Mouse (Mus musculus) heart, adult 11 months (tissue): Measurements from ENCODE around the gene Clec4n.
"Not testable (repeated sequence)": the region's sequence is repeated elsewhere in the genome, so short reads cannot be mapped to it uniquely, and the experiment has no call there.

Source experiments
- DNase-seq: peaks from one replicate; pipeline ENCODE4 v3.0.0; 2022

The Clec4n gene

DNA sequence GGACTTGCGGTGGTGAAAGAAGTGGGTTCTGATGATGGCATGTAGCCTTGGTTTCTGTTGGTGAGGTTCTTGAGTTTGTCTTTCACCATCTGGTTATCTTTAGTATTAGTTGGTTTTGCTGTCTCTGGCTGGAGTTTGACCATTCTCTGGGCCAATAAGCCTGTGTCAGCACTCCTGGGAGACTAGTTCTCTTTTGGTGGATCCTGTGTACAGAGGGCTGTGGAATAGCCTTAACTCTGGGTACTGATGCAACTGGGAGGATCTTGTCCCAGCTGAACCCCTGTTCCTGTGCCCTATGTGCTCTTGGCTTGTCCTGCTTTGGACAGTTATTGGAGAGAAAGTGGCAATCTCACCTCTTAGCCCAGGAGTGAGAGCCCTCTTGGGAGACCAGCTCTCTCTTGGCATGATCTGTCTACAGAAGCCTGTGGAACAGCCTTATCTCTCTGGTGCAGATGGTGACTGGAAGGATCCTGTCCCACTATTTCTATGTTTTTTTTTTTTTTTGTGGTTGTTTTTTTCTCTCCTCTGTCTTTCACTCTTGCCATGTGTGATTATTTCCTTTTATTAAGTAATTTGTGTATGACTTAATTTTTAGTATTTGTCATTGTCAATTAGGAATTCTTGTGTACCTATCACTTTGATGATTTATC is 63.2 kb downstream of the Clec4n start:
- no peak for DNase-seq

GRCm38 (mm10) chr6:123293509-123293908 is 63.9 kb downstream of the Clec4n start:
- DNase-seq: not testable (repeated sequence)
